Mouse (Mus musculus) cerebellum, adult 2 months (tissue): Measurements from ENCODE around the gene Pdhb.

ENCODE experiments used
- CTCF ChIP-seq: fragments of 200-500 bp; IDR thresholded peaks from 2 replicates; pipeline ENCODE4 v1.5.1; 2011; ENCODE audit warnings: low read depth, mild to moderate bottlenecking, control low read depth, low read length, moderate library complexity, borderline replicate concordance; ENCODE audit not compliant: insufficient read depth
- POLR2A ChIP-seq: fragments of 200-500 bp; IDR thresholded peaks from 2 replicates; pipeline ENCODE4 v1.6.1; 2011; ENCODE audit warnings: low read length, control low read depth, borderline replicate concordance; ENCODE audit not compliant: insufficient read depth

GRCm38 (mm10) chr14:8119904-8120303 is 52.9 kb downstream of the Pdhb start:
- TF ChIP-seq CTCF (no peak), POLR2A (no peak)
